Mouse (Mus musculus) neural tube, embryonic 13.5 days (tissue): ENCODE results near the gene Igdcc4. TPM values are rescaled to one million over a fixed set of nuclear protein-coding genes. Genes with fewer than 3 reads are reported as not detected.

ENCODE experiments used
- ATAC-seq: fragments of 200-750 bp; cut with Nextera tagmentation; 2 replicates; pipeline ENCODE4 v1.8.0; 2017; ENCODE audit warnings: low read depth, mild to moderate bottlenecking, moderate TSS enrichment, moderate library complexity
- H3K27ac ChIP-seq: fragments of 300-500 bp; sonication (generic); replicated peaks from 2 replicates; pipeline ENCODE4 v1.5.1; 2015; ENCODE audit warnings: moderate library complexity, mild to moderate bottlenecking, inconsistent platforms
- H3K27me3 ChIP-seq: fragments of 300-500 bp; sonication (generic); 2 replicates; pipeline ENCODE4 v1.6.1; 2015; ENCODE audit warnings: mild to moderate bottlenecking, inconsistent platforms
- H3K36me3 ChIP-seq: fragments of 300-500 bp; sonication (generic); 2 replicates; pipeline ENCODE4 v1.6.1; 2015; ENCODE audit warnings: mild to moderate bottlenecking, inconsistent platforms
- H3K4me1 ChIP-seq: fragments of 300-500 bp; sonication (generic); replicated peaks from 2 replicates; pipeline ENCODE4 v1.6.1; 2015; ENCODE audit warnings: inconsistent platforms
- H3K4me2 ChIP-seq: fragments of 300-500 bp; sonication (generic); 2 replicates; pipeline ENCODE4 v1.6.1; 2015; ENCODE audit warnings: inconsistent platforms, mild to moderate bottlenecking, moderate library complexity
- H3K4me3 ChIP-seq: fragments of 300-500 bp; sonication (generic); 2 replicates; pipeline ENCODE4 v1.5.1; 2015; ENCODE audit warnings: mild to moderate bottlenecking, inconsistent platforms
- H3K9ac ChIP-seq: fragments of 300-500 bp; sonication (generic); 2 replicates; pipeline ENCODE4 v1.6.1; 2015; ENCODE audit warnings: moderate library complexity, mild to moderate bottlenecking, inconsistent platforms
- H3K9me3 ChIP-seq: fragments of 300-500 bp; sonication (generic); 2 replicates; pipeline ENCODE4 v1.6.1; 2016; ENCODE audit warnings: inconsistent platforms
- WGBS: fragments of 180-500 bp; shearing (Covaris S2); methylation state at CpG from one replicate; pipeline ENCODE4 v1.1.7; 2015; 5-methylcytosine and 5-hydroxymethylcytosine counted together
- polyA plus RNA-seq: library from polyadenylated mRNA; unstranded; fragments of >200 nt; fragmentation: Nextera tagmentation; extraction: Ambion mirVana; gene quantifications from 2 replicates; pipeline ENCODE4 v1.2.1, GENCODE M21; 2015

The Igdcc4 gene
- polyA plus RNA-seq, 1 experiment from 2014 or later = 8.9 TPM

- H3K4me3 ChIP-seq = no peak overlapping the region
- H3K9me3 ChIP-seq = no peaks in the 10 kb centered on the region
- 0 out of 2 replicates have a peak, but pooled peaks cover 3% of the 10 kb centered on the region for H3K4me1 ChIP-seq
- ATAC-seq = no peak
- H3K4me2 ChIP-seq = no peak overlapping the region
- no peak overlapping the region for H3K27ac ChIP-seq
- H3K36me3 ChIP-seq = peaks cover 26% of the 10 kb centered on the region
- no peaks in the 10 kb centered on the region for H3K27me3 ChIP-seq
- WGBS = 62% methylated on average over 5 of the region's 5 CpGs
- H3K9ac ChIP-seq = no peak overlapping the region
Observed at GRCm38 (mm10) chr9:65087490-65087889, 13.8 kb upstream of the Igdcc4 start.

GRCm38 (mm10) chr9:65094237-65094636 is 7.0 kb upstream of the Igdcc4 start:
- peak overlapping the region; percentile 28 for H3K27ac ChIP-seq

DNA sequence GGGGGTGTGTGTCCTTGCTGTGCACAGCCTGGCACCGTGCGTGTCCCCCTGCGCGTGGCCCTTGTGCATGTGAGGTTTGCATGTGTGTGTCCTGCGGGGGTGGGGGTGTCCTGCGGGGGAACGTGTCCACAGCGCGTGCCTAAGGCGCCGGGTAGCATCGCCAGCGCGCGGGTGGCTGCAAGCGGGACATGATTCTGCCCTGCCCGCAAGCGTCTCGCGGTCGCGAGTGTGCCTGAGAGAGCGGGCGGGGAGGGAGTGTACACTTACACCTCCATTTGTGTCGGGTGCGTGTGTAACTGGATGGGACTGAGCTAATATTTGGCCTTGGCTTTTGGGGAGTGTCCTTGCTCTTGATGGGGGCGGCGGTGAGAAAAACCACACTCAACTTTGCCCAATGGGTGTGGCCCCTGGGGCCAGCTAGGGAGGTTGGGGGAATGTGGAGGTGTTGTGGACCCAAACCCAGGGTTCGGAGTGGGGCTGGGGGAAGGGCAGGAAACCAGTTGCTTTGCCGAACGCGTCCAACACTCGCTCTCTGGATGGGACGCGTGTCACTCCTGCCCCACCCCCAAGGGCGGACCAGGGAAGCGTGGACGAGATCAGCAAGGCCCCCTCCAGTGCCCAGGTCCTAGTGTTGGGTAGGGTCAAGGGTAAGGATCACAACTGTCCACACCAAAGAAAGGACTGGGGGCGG is 545 bp downstream of the Igdcc4 start:
- Histone ChIP-seq H3K9me3 (no peaks in the 10 kb centered on the region), H3K27me3 (no peaks in the 10 kb centered on the region), H3K9ac (peak overlapping the region; percentile 89), H3K4me3 (peak overlapping the region; percentile 77), H3K27ac (peak overlapping the region; percentile 79), H3K36me3 (no peaks in the 10 kb centered on the region), H3K4me2 (peak overlapping the region; percentile 98), H3K4me1 (peaks cover 31% of the 10 kb centered on the region)
- under 1% methylated on average over 39 of the region's 39 CpGs for WGBS
- peak; percentile 80 for ATAC-seq

More at GRCm38 (mm10) chr9:65094237-65094636, 7.0 kb upstream of the Igdcc4 start:
- Histone ChIP-seq H3K9me3 (no peaks in the 10 kb centered on the region), H3K4me1 (peaks cover 11% of the 10 kb centered on the region), H3K4me3 (no peak overlapping the region), H3K27me3 (no peaks in the 10 kb centered on the region), H3K4me2 (no peak overlapping the region), H3K9ac (no peak overlapping the region), H3K36me3 (no peaks in the 10 kb centered on the region)
- 35% methylated on average over 6 of the region's 6 CpGs for WGBS
- no peak; the same call in 1 of the 2 replicates for ATAC-seq

DNA sequence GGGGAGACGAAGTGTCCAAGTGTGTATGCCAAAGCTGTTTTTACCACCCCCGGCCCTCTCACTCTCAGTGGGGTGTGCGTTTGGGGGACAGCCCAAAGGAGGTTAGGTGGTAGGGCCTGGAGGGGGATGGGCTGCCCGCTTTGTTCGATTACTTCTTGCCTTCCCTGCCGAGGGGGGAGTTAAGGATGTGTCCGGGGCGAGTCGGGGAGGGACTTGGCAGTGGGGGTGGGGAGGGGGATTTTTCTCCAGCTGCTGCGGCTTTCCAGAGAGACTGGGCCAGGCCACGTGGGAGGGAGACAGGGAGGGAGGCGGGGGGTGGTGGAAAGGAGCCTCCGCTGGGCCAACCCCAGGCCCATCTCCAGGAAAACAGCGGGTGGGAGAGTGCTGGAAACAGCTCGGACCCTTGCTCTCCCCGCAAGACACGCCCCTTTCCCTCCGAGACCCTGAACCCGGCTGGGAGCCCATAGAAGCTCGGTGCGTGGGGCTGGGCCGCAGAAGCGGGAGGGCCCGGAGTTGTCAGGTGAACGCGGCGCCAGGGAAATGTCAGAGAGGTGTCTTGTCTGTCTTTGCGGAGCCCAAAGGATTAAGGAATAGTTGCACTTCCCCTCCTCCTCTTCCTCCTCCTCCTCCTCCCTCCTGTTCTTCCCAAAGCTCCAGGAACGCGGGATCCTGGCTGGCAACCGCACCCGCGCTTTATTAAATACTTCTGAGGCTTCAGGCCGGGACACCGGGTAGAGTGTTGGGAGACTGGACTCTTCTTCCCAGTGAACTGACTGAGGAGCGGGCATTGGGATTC is 1.3 kb downstream of the Igdcc4 start:
- H3K27ac ChIP-seq = peak overlapping the region; percentile 79
- no peaks in the 10 kb centered on the region for H3K27me3 ChIP-seq
- H3K36me3 ChIP-seq = no peaks in the 10 kb centered on the region
- H3K9me3 ChIP-seq = no peaks in the 10 kb centered on the region
- 2% methylated on average over 36 of the region's 36 CpGs for WGBS
- peak overlapping the region; percentile 89 for H3K9ac ChIP-seq
- H3K4me3 ChIP-seq = peak overlapping the region; percentile 77
- peak overlapping the region; percentile 98 for H3K4me2 ChIP-seq
- peak; percentile 72 for ATAC-seq
- H3K4me1 ChIP-seq = peaks cover 31% of the 10 kb centered on the region

DNA sequence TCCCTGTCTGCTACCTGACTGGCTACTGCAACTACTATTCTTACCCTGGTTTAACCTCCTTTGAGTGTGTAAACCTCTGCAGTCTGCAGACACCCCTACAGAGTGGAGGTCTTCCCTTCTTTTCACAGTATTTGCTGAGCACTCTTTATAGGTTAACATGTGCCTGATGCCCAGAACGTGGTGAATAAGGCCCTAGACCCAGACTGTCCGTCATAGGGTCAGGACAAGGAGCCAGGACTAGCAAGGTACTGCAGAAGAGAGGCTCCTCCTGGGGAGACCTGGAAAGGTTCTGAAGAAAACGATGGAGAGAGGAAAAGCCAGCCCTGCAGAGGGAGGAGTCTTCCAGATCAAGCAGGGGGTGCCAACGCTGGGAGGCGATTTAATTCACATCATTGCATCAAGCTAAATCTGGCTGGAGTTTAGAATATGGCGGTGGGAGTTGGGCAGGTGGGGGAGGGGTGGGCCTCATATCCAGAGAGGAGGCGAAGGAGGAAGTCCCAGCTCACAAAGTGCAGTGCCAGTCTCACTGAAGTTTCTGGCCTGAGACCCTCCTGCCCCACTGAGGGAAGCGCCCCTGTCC is 2.0 kb downstream of the Igdcc4 start:
- Histone ChIP-seq H3K27me3 (no peaks in the 10 kb centered on the region), H3K36me3 (no peaks in the 10 kb centered on the region), H3K4me2 (peak overlapping the region; percentile 98), H3K4me3 (peak overlapping the region; percentile 77), H3K9me3 (no peaks in the 10 kb centered on the region), H3K4me1 (peaks cover 31% of the 10 kb centered on the region), H3K9ac (peak overlapping the region; percentile 89), H3K27ac (peak overlapping the region; percentile 79)
- WGBS = 31% methylated on average over 8 of the region's 8 CpGs
- ATAC-seq = no peak

- 92% methylated on average over 4 of the region's 4 CpGs for WGBS
- no peak for ATAC-seq
- no peak overlapping the region for H3K9ac ChIP-seq
Observed at GRCm38 (mm10) chr9:65106821-65107220, 5.5 kb downstream of the Igdcc4 start.

DNA sequence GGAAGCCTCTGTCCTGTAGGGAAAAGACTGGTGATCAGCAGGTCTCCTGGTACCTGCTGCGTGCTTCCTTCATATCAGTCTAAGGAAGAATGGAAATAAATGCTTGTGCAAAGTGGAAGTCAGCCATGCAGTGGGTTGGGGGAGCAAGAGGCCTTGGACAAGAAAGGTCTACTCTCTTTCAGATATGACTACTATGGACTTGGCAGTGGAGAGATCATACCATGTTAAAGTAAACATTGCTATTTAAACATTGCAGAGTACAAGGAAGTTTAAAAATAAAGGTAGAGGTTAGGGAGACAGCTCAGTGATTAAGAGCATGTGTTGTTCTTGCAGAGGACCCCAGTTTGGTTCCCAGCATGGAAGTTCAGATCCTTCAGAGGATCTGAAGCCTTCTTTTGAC is 6.6 kb downstream of the Igdcc4 start:
- Histone ChIP-seq H3K27me3 (no peaks in the 10 kb centered on the region), H3K9me3 (no peaks in the 10 kb centered on the region), H3K4me1 (peaks cover 36% of the 10 kb centered on the region), H3K36me3 (no peaks in the 10 kb centered on the region), H3K4me3 (no peak overlapping the region), H3K27ac (no peak overlapping the region), H3K9ac (no peak overlapping the region), H3K4me2 (no peak overlapping the region)
- 85% methylated on average over 1 of the region's 1 CpGs for WGBS
- no peak for ATAC-seq

More at GRCm38 (mm10) chr9:65106821-65107220, 5.5 kb downstream of the Igdcc4 start:
- no peak overlapping the region for H3K4me3 ChIP-seq
- no peaks in the 10 kb centered on the region for H3K27me3 ChIP-seq
- H3K27ac ChIP-seq = no peak overlapping the region
- peaks cover 47% of the 10 kb centered on the region for H3K4me1 ChIP-seq
- H3K9me3 ChIP-seq = no peaks in the 10 kb centered on the region
- no peak overlapping the region for H3K4me2 ChIP-seq
- no peaks in the 10 kb centered on the region for H3K36me3 ChIP-seq

GRCm38 (mm10) chr9:65109132-65110072 is 8.1 kb downstream of the Igdcc4 start:
- Histone ChIP-seq H3K27ac (peak overlapping the region; percentile 82), H3K9me3 (no peaks in the 10 kb centered on the region), H3K4me3 (no peak overlapping the region), H3K4me1 (peaks cover 23% of the 10 kb centered on the region), H3K36me3 (0 out of 2 replicates have a peak, but pooled peaks cover 2% of the 10 kb centered on the region), H3K9ac (peak overlapping the region; percentile 18), H3K27me3 (no peaks in the 10 kb centered on the region), H3K4me2 (peak overlapping the region; percentile 39)
- WGBS = 6% methylated on average over 24 of the region's 24 CpGs
- peak; percentile 72 for ATAC-seq

- Histone ChIP-seq H3K27ac (no peak overlapping the region), H3K4me3 (no peak overlapping the region), H3K4me2 (no peak overlapping the region), H3K4me1 (peaks cover 23% of the 10 kb centered on the region), H3K36me3 (peaks cover 17% of the 10 kb centered on the region; the same call in 1 of the 2 replicates), H3K9me3 (no peaks in the 10 kb centered on the region), H3K27me3 (no peaks in the 10 kb centered on the region), H3K9ac (no peak overlapping the region)
- 84% methylated on average over 5 of the region's 5 CpGs for WGBS
- ATAC-seq = no peak
Observed at GRCm38 (mm10) chr9:65111698-65112097, 10.4 kb downstream of the Igdcc4 start.

- H3K4me3 ChIP-seq = no peak overlapping the region
- no peak for ATAC-seq
- H3K4me2 ChIP-seq = no peak overlapping the region
- H3K36me3 ChIP-seq = peaks cover 24% of the 10 kb centered on the region
- H3K9me3 ChIP-seq = no peaks in the 10 kb centered on the region
- H3K4me1 ChIP-seq = peaks cover 21% of the 10 kb centered on the region
- WGBS = 100% methylated on average over 2 of the region's 2 CpGs
- H3K27ac ChIP-seq = no peak overlapping the region
- no peaks in the 10 kb centered on the region for H3K27me3 ChIP-seq
- no peak overlapping the region for H3K9ac ChIP-seq
Observed at GRCm38 (mm10) chr9:65113694-65114093, 12.4 kb downstream of the Igdcc4 start.

DNA sequence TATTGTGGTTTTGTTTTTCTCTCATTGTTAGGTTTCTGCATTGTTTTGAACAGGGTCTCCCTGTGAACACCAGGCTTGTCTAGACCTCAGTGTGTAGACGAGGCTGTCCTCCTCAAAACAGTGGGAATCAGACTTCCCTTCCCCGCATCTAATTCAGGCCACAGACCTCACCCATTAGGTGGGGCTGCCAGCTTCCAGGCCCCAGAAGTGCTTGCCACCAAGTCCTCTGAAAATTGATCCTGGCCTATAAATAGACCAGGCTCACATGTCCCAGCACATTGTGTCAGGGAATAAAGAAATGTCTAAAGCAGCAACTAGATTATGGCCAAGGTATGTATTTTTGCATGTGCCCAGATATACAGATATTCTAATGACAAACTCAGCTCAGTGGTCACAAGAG is 14.6 kb downstream of the Igdcc4 start:
- no peak overlapping the region for H3K27ac ChIP-seq
- 65% methylated on average over 2 of the region's 2 CpGs for whole genome bisulfite sequencing
- ATAC-seq = no peak
- H3K36me3 ChIP-seq = peaks cover 27% of the 10 kb centered on the region
- H3K9ac ChIP-seq = no peak overlapping the region
- H3K4me3 ChIP-seq = no peak overlapping the region
- H3K4me1 ChIP-seq = 0 out of 2 replicates have a peak, but pooled peaks cover under 1% of the 10 kb centered on the region
- no peak overlapping the region for H3K4me2 ChIP-seq
- H3K27me3 ChIP-seq = no peaks in the 10 kb centered on the region
- no peaks in the 10 kb centered on the region for H3K9me3 ChIP-seq
